Mouse (Mus musculus) megakaryocyte, embryonic 14.5 days (primary cell): Measurements from ENCODE around the gene Ndufb8. TPM values are rescaled to one million over a fixed set of nuclear protein-coding genes. Genes with fewer than 3 reads are reported as not detected.
A peak's percentile ranks its signal among the peaks of the same experiment; 100 is the strongest.

Experiments used
- H3K27me3 ChIP-seq: replicated peaks from 2 replicates; pipeline ENCODE3; 2012; ENCODE audit warnings: inconsistent platforms
- H3K36me3 ChIP-seq: replicated peaks from 2 replicates; pipeline ENCODE3; 2012; ENCODE audit warnings: low read length, inconsistent platforms, mixed read lengths
- H3K4me1 ChIP-seq: 2 replicates; pipeline ENCODE4 v1.6.1; 2012; ENCODE audit warnings: inconsistent platforms
- H3K4me3 ChIP-seq: replicated peaks from 2 replicates; pipeline ENCODE3; 2012; ENCODE audit warnings: moderate library complexity, mild to moderate bottlenecking, inconsistent platforms
- H3K9me3 ChIP-seq: 2 replicates; pipeline ENCODE4 v1.6.1; 2012; ENCODE audit warnings: inconsistent platforms
- FLI1 ChIP-seq: IDR thresholded peaks from 2 replicates; pipeline ENCODE4 v1.6.1; 2012; ENCODE audit warnings: low read length, inconsistent platforms, mixed read lengths
- GATA1 ChIP-seq: IDR thresholded peaks from 3 replicates; pipeline ENCODE4 v1.6.1; 2012; ENCODE audit warnings: mixed read lengths, low read length, inconsistent platforms, borderline replicate concordance
- polyA plus RNA-seq: library from polyadenylated mRNA; stranded (reverse); fragments of >175 nt; gene quantifications from 2 replicates; pipeline ENCODE4 v1.2.3, GENCODE M21; 2012; ENCODE audit warnings: low replicate concordance; ENCODE audit not compliant: insufficient read depth

The Ndufb8 gene
- 84.9 and 219 TPM in 2 replicates for polyA plus RNA-seq

DNA sequence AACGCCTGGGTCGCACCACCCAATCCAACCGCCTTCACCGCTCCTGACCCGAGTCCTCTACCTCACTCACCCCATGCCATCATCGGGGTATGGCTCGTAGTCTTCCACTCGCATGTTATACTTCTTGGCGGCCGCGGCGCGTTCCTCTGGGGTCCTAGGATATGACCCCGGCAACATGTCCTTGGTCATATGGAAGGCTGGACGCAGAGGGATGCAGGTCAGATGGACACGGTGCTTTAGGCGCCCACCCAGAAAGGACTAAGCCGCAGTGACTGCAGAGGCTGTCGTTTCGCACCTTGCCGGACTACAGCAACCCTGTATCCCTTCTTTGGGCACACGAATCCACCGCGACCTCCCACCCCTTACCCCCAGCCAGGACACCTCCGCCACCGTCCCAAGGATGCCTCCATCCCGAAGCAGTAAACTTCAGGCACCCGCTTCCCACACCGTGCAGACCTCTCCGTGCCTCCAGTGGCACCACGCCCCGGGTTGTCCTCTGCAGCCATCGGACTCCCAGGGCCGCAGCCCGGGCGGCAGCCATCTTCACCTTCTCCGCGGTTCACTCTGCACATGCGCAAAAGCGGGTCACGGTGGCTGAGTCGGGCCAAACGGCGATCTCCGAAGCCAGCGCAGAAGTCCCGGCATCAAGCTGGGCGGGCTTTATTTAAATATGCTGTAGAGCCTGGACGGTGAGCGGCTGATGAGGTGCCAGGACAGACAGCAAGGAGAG lies at the start of gene Ndufb8:
Gene Ndufb8, minus strand, starts transcription at position 580 of the 730 bp plus-strand sequence.
- Histone ChIP-seq H3K4me1 (peaks cover 17% of the 10 kb centered on the region), H3K36me3 (peaks cover 38% of the 10 kb centered on the region), H3K4me3 (peak within 1 kb of the TSS; percentile 100), H3K9me3 (no peaks in the 10 kb centered on the region), H3K27me3 (peaks cover 3% of the 10 kb centered on the region)
- TF ChIP-seq FLI1 = no peak
- TF ChIP-seq GATA1 = no peak

DNA sequence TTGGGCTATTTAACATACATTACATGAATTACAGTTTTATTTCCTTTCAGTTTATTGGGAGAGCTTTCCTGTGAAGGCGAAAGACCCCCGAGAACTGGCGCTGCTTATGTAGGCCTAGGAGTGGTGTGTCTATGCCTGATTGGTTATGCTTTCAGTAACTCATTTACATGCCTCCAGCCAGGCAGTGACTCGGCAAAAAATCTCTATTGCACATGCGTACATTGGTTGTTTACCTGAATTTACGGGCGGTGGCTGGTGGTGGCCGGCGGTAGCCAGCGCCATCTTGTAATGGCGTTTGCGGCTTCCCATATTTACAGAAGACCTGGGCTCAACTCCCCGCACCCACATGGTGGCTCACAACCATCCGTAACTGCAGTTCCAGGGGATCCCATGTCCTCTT lies 38.9 kb upstream of the Ndufb8 start:
- Histone ChIP-seq H3K4me1 (peaks cover 3% of the 10 kb centered on the region; the same call in 1 of the 2 replicates), H3K4me3 (no peak overlapping the region), H3K9me3 (peaks cover 9% of the 10 kb centered on the region), H3K36me3 (no peaks in the 10 kb centered on the region), H3K27me3 (peaks cover 53% of the 10 kb centered on the region)
- TF ChIP-seq FLI1 (no peak), GATA1 (no peak)

- Histone ChIP-seq H3K9me3 (peaks cover 9% of the 10 kb centered on the region), H3K36me3 (no peaks in the 10 kb centered on the region), H3K4me3 (no peak overlapping the region), H3K4me1 (peaks cover 3% of the 10 kb centered on the region; the same call in 1 of the 2 replicates), H3K27me3 (peaks cover 53% of the 10 kb centered on the region)
- TF ChIP-seq FLI1 (no peak), GATA1 (no peak)
Measured at GRCm38 (mm10) chr19:44591638-44592037, 36.4 kb upstream of the Ndufb8 start.

- Histone ChIP-seq H3K4me3 (peak overlapping the region; percentile 42), H3K36me3 (no peaks in the 10 kb centered on the region), H3K27me3 (peaks cover 53% of the 10 kb centered on the region), H3K9me3 (peaks cover 9% of the 10 kb centered on the region), H3K4me1 (peaks cover 3% of the 10 kb centered on the region; the same call in 1 of the 2 replicates)
- TF ChIP-seq GATA1 (no peak), FLI1 (no peak)
Measured at GRCm38 (mm10) chr19:44590992-44591391, 35.8 kb upstream of the Ndufb8 start.

GRCm38 (mm10) chr19:44589591-44590223 lies 34.5 kb upstream of the Ndufb8 start:
- Histone ChIP-seq H3K4me1 (peaks cover 3% of the 10 kb centered on the region; the same call in 1 of the 2 replicates), H3K9me3 (peaks cover 9% of the 10 kb centered on the region), H3K4me3 (no peak overlapping the region), H3K36me3 (no peaks in the 10 kb centered on the region), H3K27me3 (peaks cover 66% of the 10 kb centered on the region)
- TF ChIP-seq GATA1 = no peak
- no peak for TF ChIP-seq FLI1

DNA sequence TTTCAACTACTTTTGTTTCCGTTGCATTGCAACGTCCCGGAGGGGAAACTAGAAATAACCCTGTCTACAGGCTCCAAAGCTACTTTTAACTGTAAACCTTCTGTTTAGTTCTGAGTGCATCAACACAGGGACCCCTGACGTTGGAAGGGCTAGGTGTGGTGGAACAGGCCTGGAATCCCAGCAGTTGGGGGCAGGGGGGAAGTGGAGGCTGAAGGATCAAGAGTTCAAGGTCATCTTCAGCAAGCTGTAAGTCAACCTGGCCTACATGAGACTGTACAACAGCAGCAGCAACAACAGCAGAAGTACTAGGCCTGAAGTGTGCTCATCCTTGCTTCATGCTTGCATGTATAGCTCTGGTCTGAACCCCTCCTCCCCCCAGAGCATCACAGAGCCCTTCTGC lies 32.8 kb upstream of the Ndufb8 start:
- TF ChIP-seq GATA1 (no peak), FLI1 (no peak)
- H3K36me3 ChIP-seq = no peaks in the 10 kb centered on the region
- H3K4me3 ChIP-seq = no peak overlapping the region
- H3K4me1 ChIP-seq = peaks cover 3% of the 10 kb centered on the region; the same call in 1 of the 2 replicates
- peaks cover 1% of the 10 kb centered on the region; the same call in 1 of the 2 replicates for H3K9me3 ChIP-seq
- H3K27me3 ChIP-seq = peaks cover 78% of the 10 kb centered on the region

GRCm38 (mm10) chr19:44582638-44583309 lies 27.5 kb upstream of the Ndufb8 start:
- Histone ChIP-seq H3K9me3 (no peaks in the 10 kb centered on the region), H3K27me3 (peaks cover 46% of the 10 kb centered on the region), H3K36me3 (no peaks in the 10 kb centered on the region), H3K4me3 (no peak overlapping the region), H3K4me1 (peaks cover 16% of the 10 kb centered on the region)
- no peak for TF ChIP-seq FLI1
- no peak for TF ChIP-seq GATA1

GRCm38 (mm10) chr19:44582103-44582502 lies 26.9 kb upstream of the Ndufb8 start:
- Histone ChIP-seq H3K4me3 (no peak overlapping the region), H3K36me3 (peaks cover 6% of the 10 kb centered on the region), H3K27me3 (peaks cover 41% of the 10 kb centered on the region), H3K9me3 (no peaks in the 10 kb centered on the region), H3K4me1 (peaks cover 21% of the 10 kb centered on the region)
- TF ChIP-seq FLI1 = no peak
- TF ChIP-seq GATA1 = no peak

DNA sequence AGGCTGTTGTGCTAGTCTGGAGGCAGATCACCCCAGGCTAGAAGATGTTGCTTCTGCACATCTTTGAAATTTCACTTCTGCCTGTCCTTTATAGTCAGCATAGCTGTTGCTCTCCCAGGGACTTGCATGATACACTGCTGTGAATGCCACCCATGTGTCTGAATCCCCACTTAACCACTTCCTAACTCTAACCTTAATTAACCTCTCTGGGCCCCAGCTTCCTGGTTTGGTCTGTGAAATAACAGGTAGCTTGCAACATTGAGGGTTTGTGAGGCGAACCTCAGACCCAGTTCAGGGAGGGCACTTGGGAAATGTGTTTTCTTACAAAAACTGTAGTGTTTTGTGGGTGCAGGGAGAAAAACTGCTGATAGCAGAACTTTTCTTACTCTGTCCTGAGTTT lies 22.8 kb upstream of the Ndufb8 start:
- no peak for TF ChIP-seq GATA1
- Histone ChIP-seq H3K27me3 (peaks cover 4% of the 10 kb centered on the region), H3K4me1 (peaks cover 20% of the 10 kb centered on the region), H3K36me3 (peaks cover 46% of the 10 kb centered on the region), H3K9me3 (no peaks in the 10 kb centered on the region), H3K4me3 (no peak overlapping the region)
